In the genomic region with DNA sequence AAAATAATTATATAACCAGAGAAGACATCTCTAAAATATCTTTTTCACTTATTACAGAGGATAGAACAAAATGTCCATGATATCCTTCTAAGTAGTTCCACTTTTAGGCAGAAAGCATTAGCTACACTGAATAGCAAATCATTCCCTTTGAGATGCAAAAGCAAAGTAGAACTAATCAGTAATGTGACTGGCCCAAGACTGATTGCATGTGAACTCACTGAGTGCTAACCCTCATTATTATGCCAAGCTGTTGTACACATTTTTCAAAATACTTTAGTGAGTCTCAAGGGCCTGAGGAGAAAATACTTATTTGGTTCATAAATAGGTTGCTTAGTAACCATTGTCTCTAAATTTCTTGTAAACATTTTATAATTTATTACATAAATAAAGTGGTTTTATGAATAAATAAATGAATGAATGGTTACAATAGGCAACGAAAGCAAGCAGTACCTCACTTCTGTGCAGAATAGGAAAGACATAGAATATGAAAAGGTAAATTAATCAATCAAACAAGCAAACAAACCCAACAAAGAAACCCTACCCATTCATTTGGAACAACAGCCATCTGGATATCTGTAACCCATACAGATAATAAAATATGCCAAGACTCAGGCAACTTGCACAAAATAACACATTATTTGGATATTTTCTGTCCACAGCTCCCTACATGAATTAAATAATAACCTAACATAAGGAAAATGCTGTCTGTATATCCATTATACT, we compare ENCODE assay signal across 13 mouse cellular contexts.
"Had no signal": no experiment of that assay in that cellular context is flagged by ENCODE, and none has a peak within 500 bp of the region (broad histone marks: within the 10 kb centered on the region; RNA-seq: fewer than 3 reads in every experiment).

No protein-coding gene starts in this region.

- H3K27ac ChIP-seq: kidney, postnatal 0 days; layer of hippocampus, adult 2 months; limb, embryonic 13.5 days; liver, embryonic 14.5 days had no signal

- ATAC-seq: intestine, postnatal 0 days had no signal

- H3K36me3 ChIP-seq: limb, embryonic 13.5 days had no signal

- H3K4me3 ChIP-seq: layer of hippocampus, adult 2 months; limb, embryonic 13.5 days; myocyte had no signal

- H3K27me3 ChIP-seq: limb, embryonic 13.5 days had no signal

- DNase-seq: kidney, adult 8-10 months; kidney, postnatal 36 days; left cerebral cortex, postnatal 4 days; lung, adult 18-20 months; right cerebral cortex, adult 18-20 months; thymus, adult 18-20 months; thymus, postnatal 25 days had no signal

- H3K9me3 ChIP-seq: limb, embryonic 13.5 days had no signal

- H3K4me1 ChIP-seq: limb, embryonic 13.5 days had no signal

- H3K9ac ChIP-seq: limb, embryonic 13.5 days; liver, embryonic 14.5 days had no signal

- H3K4me2 ChIP-seq: limb, embryonic 13.5 days had no signal
